Mouse (Mus musculus): ENCODE measurements around the gene Ublcp1.
A peak's percentile ranks its signal among the peaks of the same experiment; 100 is the strongest.

- no peak for TF ChIP-seq CTCF (IDR thresholded peaks at IDR 0.05; ENCODE audit: low read depth)
- peak; percentile 100 for TF ChIP-seq EP300 (IDR thresholded peaks at IDR 0.05; ENCODE audit: low read depth)
These were observed 38.6 kb upstream of the Ublcp1 start for GRCm38 (mm10) chr11:44508876-44509275.
